Mouse (Mus musculus) gastrocnemius, adult 2 months (tissue): ENCODE data around the gene Hs3st1. TPM values are rescaled to one million over a fixed set of nuclear protein-coding genes. Genes with fewer than 3 reads are reported as not detected.
A peak's percentile ranks its signal among the peaks of the same experiment; 100 is the strongest.

Experiments used
- DNase-seq: peaks from one replicate; pipeline ENCODE4 v3.0.0; 2022
- H3K27ac ChIP-seq: fragments of 200-600 bp; 2 replicates; pipeline ENCODE4 v1.8.1; 2022; ENCODE audit warnings: mild to moderate bottlenecking
- H3K4me3 ChIP-seq: fragments of 200-600 bp; 2 replicates; pipeline ENCODE4 v1.8.1; 2022; ENCODE audit warnings: mild to moderate bottlenecking, moderate library complexity
- CTCF ChIP-seq: fragments of 200-600 bp; IDR thresholded peaks from 2 replicates; pipeline ENCODE4 v1.8.1; 2022; ENCODE audit warnings: antibody characterized with exemption, mild to moderate bottlenecking, moderate library complexity
- intact Hi-C: fragments of 180-260 bp; cut with DNase I; formaldehyde crosslinking; loops from one replicate; pipeline ENCODE4 v1.15.1; 2025
- total RNA-seq, 2 experiments: library from RNA; stranded (reverse); gene quantifications; 2 replicates each; pipeline ENCODE4 v1.2.3; 2021

Hs3st1 gene
- total RNA-seq, 2 experiments from 2014 or later: 1.2 to 2.0 TPM

DNA sequence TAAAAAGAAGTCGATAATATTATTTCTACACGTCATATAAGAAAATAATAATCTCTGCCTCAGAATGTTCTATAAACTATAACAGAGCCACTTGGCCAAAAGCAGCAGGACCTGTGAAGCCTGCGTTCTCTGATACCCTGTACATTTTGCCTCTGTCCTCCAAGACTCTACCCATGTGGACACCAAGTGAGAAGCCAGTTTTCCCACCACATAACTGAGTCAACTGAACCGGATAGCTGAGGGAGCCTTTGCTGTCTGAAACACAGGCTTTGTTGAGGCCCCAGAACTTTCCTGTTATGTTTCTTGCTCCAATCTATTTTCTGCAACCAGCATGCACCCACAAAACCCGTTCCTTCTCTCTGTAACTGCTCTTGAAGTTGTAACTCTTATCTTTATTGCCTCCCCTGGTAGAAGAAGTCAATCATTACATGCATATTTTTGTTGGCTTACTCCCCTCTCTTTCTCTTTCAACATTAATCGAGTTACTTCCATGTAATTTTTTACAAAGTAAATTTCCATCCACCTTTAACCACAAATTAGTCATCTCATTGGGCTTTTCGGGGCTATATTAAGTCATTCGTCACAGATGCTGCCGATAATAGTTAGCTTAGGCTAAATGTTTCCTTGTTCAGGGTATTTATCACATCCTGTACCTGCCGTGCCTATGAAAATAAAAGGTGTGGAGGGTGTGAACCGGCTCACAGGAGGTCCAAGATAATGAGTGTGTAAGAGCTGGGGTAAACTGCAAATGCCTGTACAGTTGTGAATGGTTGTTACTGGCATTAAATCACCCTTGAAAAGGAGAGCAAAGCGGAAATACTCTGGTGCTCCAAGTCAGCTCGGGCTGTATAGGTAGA lies 39.4 kb downstream of the Hs3st1 start:
- no peak for DNase-seq
- no peak overlapping the region for H3K27ac ChIP-seq
- no peak overlapping the region for H3K4me3 ChIP-seq
- TF ChIP-seq CTCF: no peak
- intact Hi-C loops: no loop called here

DNA sequence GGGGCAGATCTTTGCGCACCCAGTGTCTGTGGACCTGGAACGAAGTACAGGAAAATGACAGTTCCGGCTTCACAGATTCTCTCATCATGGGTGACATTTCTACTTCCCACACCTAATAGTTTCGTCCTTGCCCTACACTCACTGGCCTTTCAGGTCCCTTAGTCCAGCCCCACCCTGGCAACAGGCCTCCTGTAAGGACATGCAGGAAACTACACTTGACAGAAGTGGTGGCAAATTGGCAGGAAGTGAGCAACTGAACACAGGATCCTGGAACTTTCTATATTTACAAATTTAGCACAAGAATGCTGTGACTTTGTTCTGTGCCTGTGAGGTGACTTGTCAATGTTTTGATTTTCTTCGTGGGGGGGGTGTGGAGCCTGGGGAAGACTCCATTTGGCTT lies 40.1 kb downstream of the Hs3st1 start:
- no peak for TF ChIP-seq CTCF
- intact Hi-C loops: no loop called here
- DNase-seq: peak; percentile 13
- no peak overlapping the region for H3K4me3 ChIP-seq
- no peak overlapping the region for H3K27ac ChIP-seq

DNA sequence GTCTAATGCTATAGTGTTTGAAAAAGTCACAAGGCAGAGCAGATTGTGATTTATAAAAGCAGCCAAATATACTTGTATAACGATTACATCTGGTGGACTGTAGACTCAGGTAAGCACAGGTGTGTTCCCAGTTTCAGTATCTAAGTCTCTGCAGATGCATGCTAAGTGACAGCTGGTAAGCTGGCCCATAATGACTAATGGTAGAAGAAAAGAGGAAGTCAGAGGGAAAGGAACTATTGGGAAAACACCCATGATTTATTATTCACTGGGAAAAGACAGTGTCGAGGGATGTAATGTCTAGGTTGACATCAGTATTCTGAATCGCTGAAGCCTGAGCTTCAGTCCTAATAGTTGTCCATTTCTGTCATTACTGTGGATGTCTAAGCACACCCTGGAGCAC lies 49.7 kb downstream of the Hs3st1 start:
- DNase-seq: no peak
- Histone ChIP-seq H3K4me3 (no peak overlapping the region), H3K27ac (no peak overlapping the region)
- TF ChIP-seq CTCF: no peak
- intact Hi-C loops: no loop called here

DNA sequence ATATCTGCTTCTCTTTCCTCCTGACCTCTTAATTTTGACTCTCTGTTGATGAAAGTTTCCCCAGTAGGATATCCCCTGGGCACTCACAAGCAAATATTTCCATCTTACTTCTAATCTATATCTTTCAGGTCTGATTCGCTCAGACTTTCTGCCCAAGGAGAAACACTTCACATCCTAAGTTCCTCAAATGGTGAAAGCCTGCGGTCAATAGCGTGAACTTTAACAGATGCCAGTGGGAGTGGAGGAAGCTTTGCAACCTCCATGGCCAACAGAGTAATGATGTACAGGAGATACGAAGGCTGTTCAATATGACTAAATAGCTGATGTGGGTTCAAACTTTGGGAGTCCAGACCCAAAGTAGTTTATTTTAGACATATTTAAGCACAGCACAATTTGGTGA lies 94.4 kb downstream of the Hs3st1 start:
- intact Hi-C loops: no loop called here
- TF ChIP-seq CTCF: no peak
- Histone ChIP-seq H3K4me3 (no peak overlapping the region), H3K27ac (no peak overlapping the region)
- no peak for DNase-seq

DNA sequence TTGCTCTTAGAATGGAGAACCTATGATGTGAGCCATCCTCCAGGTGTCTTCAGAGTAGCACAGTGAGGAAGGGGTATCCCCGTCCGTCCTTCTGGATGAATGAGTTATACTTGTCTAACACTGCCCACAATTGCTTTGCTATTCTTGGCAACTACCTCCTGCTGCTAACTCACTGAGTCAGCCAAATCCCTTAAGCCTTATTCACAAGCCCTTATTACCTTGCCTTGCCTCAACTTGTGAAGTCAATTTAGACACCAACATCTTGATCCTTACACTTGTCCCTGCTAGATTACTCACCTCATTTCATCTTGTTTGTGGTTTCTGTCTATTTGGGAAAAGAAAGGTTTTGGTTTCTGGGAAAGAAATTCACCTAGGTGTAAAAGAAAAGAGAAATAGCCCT lies 95.9 kb downstream of the Hs3st1 start:
- no peak for DNase-seq
- H3K27ac ChIP-seq: no peak overlapping the region
- no peak for TF ChIP-seq CTCF
- intact Hi-C loops: no loop called here
- no peak overlapping the region for H3K4me3 ChIP-seq

DNA sequence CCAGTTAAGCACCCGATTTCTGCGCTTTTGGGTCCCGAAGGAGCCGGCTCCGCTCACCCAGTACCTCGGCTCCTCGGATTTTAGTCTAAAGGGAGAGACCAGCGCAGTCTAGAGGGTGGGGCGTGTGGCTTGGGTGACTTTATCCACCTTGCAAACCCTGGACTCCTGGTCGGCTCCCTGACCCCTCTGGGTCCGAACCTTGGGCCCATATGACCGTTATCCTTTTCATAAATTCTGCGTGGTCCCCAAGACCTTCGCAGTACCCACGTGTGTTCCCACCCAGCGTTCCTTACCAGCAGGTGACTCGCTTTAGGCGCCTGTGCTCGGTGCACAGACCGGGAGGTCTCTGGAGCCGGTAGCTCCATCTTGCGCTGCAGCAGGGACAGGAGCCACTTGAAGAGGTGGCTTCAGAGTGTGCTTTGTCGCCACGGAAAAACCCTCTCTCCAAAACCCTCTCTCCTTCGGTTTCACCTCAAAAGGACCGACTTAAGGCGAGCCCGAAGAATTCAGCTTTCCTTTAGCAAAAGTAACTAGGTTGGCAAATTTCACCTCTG lies 110.4 kb downstream of the Hs3st1 start:
- Histone ChIP-seq H3K27ac (peak overlapping the region; percentile 74), H3K4me3 (peak overlapping the region; percentile 85)
- TF ChIP-seq CTCF: no peak
- intact Hi-C loops: no loop called here
- DNase-seq: no peak

DNA sequence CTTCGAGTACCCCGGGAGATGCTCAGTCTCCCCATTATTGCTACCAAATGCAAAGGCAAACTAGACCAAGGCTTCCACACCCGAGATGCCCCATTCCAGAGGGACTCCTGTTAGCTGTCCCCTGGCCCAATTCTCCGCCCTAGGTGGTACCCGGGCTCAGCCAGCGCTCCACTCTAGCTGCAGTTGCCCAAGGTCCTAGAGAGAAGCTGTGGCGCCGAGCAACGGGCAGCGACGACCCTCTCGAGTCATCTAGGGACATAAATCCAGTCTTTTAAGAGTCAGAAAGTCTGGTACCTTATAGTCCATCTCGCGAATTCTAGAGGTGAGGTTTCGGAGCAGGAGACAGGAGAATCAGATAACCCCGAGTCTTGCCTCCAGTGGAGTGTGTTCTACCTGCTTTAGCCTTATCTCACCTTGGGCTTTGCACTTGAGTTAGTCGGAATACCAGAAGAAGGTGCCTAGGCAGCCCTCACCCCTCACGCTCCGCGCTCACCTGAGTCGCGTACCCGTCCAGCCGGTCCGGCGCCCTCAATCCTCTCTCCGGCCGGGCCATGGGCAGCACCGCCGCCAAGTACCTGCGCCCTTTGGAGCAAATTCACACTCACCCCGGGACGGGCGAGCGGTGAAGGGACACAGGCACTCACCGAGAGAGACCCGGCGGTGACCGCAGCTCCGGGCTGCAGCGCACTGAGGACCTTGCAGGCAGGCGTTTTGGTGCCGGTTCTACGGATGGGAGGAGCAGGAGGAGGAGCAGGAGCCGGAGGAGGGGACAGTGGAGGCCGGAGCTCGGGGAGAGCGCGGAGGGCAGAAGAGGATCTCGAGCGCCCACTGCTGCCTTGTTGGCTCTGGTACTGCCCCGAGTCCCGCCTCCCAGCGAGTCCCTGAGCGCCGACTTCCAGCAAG lies 111.1 kb downstream of the Hs3st1 start:
- Histone ChIP-seq H3K27ac (peak overlapping the region; percentile 74), H3K4me3 (peak overlapping the region; percentile 85)
- DNase-seq: peak; percentile 88
- intact Hi-C loops: no loop called here
- peak; percentile 75 for TF ChIP-seq CTCF

DNA sequence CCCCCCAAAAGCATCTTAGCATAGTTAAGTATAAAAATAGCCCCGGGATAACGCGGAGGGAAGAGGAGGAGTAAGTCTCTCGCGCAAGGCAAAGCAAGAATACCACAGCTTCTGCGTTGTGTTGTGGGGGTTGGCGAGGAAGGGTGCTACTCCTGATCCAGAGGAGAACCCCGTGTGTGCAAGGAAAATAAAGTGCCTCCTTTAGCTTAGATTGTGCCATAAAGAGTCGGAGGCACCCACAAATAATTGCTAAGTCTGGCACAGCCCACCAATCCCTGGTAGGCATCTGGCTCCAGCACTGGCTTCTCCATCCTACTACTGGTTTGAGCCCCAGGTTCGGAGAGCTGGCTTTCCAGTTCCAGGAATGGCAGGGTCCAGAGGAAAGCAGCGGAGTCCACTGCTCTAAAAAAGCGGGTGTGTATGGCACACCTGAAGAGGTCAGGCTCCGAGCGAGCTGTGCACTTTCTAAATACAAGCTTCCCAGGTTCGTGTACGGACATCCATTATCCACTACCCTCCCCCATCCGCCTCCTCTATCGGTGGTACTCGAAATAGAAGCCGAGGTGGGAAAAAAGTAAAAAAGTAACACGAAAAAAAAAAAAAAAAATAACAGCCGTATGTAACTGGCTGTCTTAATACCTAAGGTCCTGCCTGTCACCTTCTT lies 111.9 kb downstream of the Hs3st1 start:
- TF ChIP-seq CTCF: no peak
- peak overlapping the region; percentile 85 for H3K4me3 ChIP-seq
- peak overlapping the region; percentile 16; the same call in 1 of the 2 replicates for H3K27ac ChIP-seq
- intact Hi-C loops: no loop called here
- no peak for DNase-seq

DNA sequence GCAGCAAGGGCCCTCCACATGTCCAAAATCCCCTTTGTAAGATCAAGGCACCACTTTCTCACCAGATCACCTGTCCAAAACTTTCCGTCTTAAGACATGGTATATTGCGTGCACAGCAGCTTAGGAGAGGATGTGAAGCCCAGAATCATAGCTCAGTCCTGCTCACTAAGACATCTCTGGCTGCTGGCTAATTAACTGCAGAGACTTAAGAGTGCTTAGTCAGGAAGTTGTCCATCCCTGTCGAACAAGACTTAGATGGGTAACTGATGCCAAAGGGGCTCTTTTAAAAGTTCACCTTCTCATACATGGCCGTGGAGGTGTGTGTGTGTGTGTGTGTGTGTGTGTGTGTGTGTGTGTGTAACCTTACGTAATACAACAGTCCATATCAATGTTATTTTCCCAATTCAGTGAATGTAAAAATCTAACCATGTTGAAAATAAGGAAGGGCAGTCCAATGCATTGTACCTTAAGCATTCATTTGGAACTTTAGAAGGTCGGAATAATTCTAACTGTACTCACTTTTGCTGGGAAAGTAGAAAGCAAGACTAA lies 113.0 kb downstream of the Hs3st1 start:
- Histone ChIP-seq H3K4me3 (peak overlapping the region; percentile 85), H3K27ac (no peak overlapping the region)
- intact Hi-C loops: no loop called here
- TF ChIP-seq CTCF: no peak
- no peak for DNase-seq

DNA sequence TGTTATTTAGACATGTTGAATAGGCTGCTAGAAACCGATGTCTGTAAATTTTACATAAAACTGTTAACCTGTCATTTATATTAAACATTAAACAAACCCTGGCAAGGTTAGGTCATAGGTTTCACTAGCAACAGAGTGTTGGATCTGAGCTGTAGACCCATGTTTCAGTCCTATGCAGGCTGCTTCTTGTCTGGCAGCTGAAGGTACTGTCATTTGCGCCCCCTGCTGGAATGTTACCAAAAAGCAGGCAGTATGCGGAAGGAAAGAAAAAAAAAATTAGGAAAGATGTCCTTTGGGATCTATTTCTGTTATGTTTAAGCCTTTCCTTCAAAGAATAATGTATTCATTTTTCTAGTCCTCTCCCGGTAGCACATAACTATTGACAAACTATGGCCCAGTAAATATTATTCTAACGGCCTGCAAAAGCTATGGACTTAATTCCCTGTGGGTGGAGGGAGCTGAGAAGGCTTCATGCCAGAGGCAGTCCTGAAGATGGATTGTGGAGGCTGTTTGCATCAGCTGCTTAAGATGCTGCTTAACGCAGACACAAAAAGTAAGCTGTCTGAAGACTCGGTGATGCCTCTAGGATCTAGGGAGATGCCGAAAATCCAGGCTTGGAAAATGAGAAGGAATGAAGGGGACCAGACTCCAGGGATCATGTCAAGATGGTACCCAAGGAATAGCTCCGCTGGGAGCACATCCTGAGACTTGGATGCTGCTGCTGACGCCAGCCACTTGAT lies 115.7 kb downstream of the Hs3st1 start:
- peak; percentile 77 for TF ChIP-seq CTCF
- intact Hi-C loops: loop anchor here (2.0 kb wide), 1 partner anchor 857 kb away; no protein-coding TSS in a partner anchor
- peak; percentile 45 for DNase-seq
- H3K4me3 ChIP-seq: no peak overlapping the region
- no peak overlapping the region for H3K27ac ChIP-seq

DNA sequence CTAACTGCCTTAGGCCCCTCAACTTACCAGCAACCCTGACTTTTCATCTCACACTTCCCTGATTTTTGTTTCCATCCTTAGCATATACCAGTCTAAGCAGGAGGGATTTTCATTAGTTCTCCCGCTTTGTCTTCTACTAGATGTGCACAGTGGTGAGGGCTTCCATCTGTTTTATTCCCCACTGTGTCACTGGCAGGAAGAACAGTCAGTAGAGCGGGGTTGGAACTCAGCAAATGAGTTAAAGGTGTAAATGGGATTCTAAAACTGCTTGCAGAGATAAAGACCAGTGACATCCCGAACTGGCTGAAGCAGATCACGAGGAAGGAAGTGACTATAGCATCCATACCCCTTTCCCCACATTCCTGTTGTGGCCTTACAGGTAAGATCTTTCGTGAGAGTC lies 116.3 kb downstream of the Hs3st1 start:
- no peak for DNase-seq
- intact Hi-C loops: loop anchor here (2.0 kb wide), 1 partner anchor 856 kb away; no protein-coding TSS in a partner anchor
- H3K4me3 ChIP-seq: no peak overlapping the region
- TF ChIP-seq CTCF: no peak
- H3K27ac ChIP-seq: no peak overlapping the region
